Mouse (Mus musculus) testis, adult 2 months (tissue): ENCODE results near the gene N4bp3.
"Not testable (repeated sequence)": the region's sequence is repeated elsewhere in the genome, so short reads cannot be mapped to it uniquely, and the experiment has no call there.

ENCODE experiments used
- CTCF ChIP-seq: fragments of 200-500 bp; IDR thresholded peaks from 2 replicates; pipeline ENCODE4 v1.5.1; 2012; ENCODE audit warnings: low read depth, mild to moderate bottlenecking, inconsistent platforms, low read length, moderate library complexity; ENCODE audit not compliant: control insufficient read depth, insufficient read depth, insufficient replicate concordance
- POLR2A ChIP-seq: fragments of 200-500 bp; IDR thresholded peaks from 2 replicates; pipeline ENCODE4 v1.6.1; 2012; ENCODE audit warnings: low read depth, mild to moderate bottlenecking, inconsistent platforms, low read length, moderate library complexity; ENCODE audit not compliant: control insufficient read depth

DNA sequence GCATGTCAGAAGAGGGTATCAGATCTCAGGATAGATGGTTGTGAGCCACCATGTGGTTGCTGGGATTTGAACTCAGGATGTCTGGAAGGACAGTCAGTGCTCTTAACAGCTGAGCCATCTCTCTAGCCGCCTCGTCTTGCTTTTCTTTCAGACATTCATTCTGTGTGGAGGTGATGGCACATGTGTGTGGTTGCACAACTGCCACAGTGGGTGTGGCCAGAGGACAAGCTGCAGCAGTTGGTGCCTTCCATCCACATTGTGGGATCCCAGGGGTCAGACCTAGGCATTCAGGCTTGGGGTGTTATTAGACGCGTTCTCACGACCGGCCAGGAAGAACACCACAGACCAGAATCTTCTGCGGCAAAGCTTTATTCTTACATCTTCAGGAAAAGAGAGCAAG lies 14.1 kb upstream of the N4bp3 start:
- TF ChIP-seq POLR2A, CTCF: not testable (repeated sequence)
